Mouse (Mus musculus) forebrain, postnatal 0 days (tissue): Measurements from ENCODE around the gene Rmi1. TPM values are rescaled to one million over a fixed set of nuclear protein-coding genes. Genes with fewer than 3 reads are reported as not detected.
"Not testable (repeated sequence)": the region's sequence is repeated elsewhere in the genome, so short reads cannot be mapped to it uniquely, and the experiment has no call there.

Source experiments
- ATAC-seq: fragments of 200-750 bp; cut with Nextera tagmentation; 2 replicates; pipeline ENCODE4 v1.8.0; 2017; ENCODE audit warnings: mild to moderate bottlenecking, moderate library complexity
- DNase-seq: peaks from one replicate; pipeline ENCODE4 v3.0.0-alpha.2; 2015
- H3K27ac ChIP-seq: fragments of 300-500 bp; sonication (generic); 2 replicates; pipeline ENCODE4 v1.5.1; 2014; ENCODE audit warnings: low read depth, mild to moderate bottlenecking, antibody characterized with exemption, low read length, moderate library complexity, mixed read lengths
- H3K27me3 ChIP-seq: fragments of 300-500 bp; sonication (generic); 2 replicates; pipeline ENCODE4 v1.6.1; 2014; ENCODE audit warnings: mild to moderate bottlenecking, low read length, mixed read lengths; ENCODE audit not compliant: insufficient read depth
- H3K36me3 ChIP-seq: fragments of 300-500 bp; sonication (generic); 2 replicates; pipeline ENCODE4 v1.6.1; 2014; ENCODE audit warnings: mild to moderate bottlenecking, moderate library complexity; ENCODE audit not compliant: insufficient read depth
- H3K4me1 ChIP-seq: fragments of 300-500 bp; sonication (generic); 2 replicates; pipeline ENCODE4 v1.6.1; 2014; ENCODE audit warnings: antibody characterized with exemption; ENCODE audit not compliant: insufficient read depth
- H3K4me2 ChIP-seq: fragments of 300-500 bp; sonication (generic); 2 replicates; pipeline ENCODE4 v1.6.1; 2014; ENCODE audit warnings: low read depth, mild to moderate bottlenecking, moderate library complexity
- H3K4me3 ChIP-seq: fragments of 300-500 bp; sonication (generic); 2 replicates; pipeline ENCODE4 v1.5.1; 2014; ENCODE audit warnings: low read depth, low read length, mixed read lengths
- H3K9ac ChIP-seq: fragments of 300-500 bp; sonication (generic); 2 replicates; pipeline ENCODE4 v1.6.1; 2014; ENCODE audit warnings: mild to moderate bottlenecking
- H3K9me3 ChIP-seq: fragments of 300-500 bp; sonication (generic); 2 replicates; pipeline ENCODE4 v1.6.1; 2016; ENCODE audit warnings: low read length
- CTCF ChIP-seq: sonication (generic); IDR thresholded peaks from 2 replicates; pipeline ENCODE4 v1.5.1; 2016; ENCODE audit warnings: antibody characterized with exemption, control low read depth, low read depth
- WGBS: fragments of 180-500 bp; shearing (Covaris S2); extraction: QIAGEN DNeasy Blood & Tissue Kit; methylation state at CpG from one replicate; pipeline ENCODE4 v1.1.7; 2014; 5-methylcytosine and 5-hydroxymethylcytosine counted together
- polyA plus RNA-seq: library from polyadenylated mRNA; unstranded; fragments of >200 nt; fragmentation: Nextera tagmentation; extraction: Ambion mirVana; gene quantifications from 2 replicates; pipeline ENCODE4 v1.2.1, GENCODE M21; 2015
- total RNA-seq: library from RNA; depleted of rRNA; stranded (reverse); fragments of >200 nt; gene quantifications from 2 replicates; pipeline ENCODE4 v1.2.3, GENCODE M21; 2014

Gene Rmi1
- total and polyA plus RNA-seq, 2 experiments from 2014 or later = 18.7 to 20.8 TPM

GRCm38 (mm10) chr13:58385547-58385920 lies 16.5 kb upstream of the Rmi1 start:
- ATAC-seq = peak; percentile 4; the same call in 1 of the 2 replicates
- 82% methylated on average over 7 of the region's 7 CpGs for WGBS

GRCm38 (mm10) chr13:58387948-58388347 lies 14.1 kb upstream of the Rmi1 start:
- H3K9me3 ChIP-seq = no peaks in the 10 kb centered on the region
- no peak overlapping the region for H3K9ac ChIP-seq
- no peaks in the 10 kb centered on the region; the same call in 1 of the 2 replicates for H3K4me1 ChIP-seq
- H3K27ac ChIP-seq = no peak overlapping the region
- ATAC-seq (peak; percentile 73), DNase-seq (peak; percentile 83)
- H3K4me3 ChIP-seq = no peak overlapping the region
- no peak overlapping the region for H3K4me2 ChIP-seq
- peaks cover 21% of the 10 kb centered on the region for H3K36me3 ChIP-seq
- TF ChIP-seq CTCF = peak; percentile 82
- WGBS = 15% methylated on average over 7 of the region's 7 CpGs
- no peaks in the 10 kb centered on the region for H3K27me3 ChIP-seq

More at GRCm38 (mm10) chr13:58385547-58385920, 16.5 kb upstream of the Rmi1 start:
- DNase-seq = no peak
- Histone ChIP-seq H3K4me1 (no peaks in the 10 kb centered on the region; the same call in 1 of the 2 replicates), H3K9ac (no peak overlapping the region), H3K27ac (no peak overlapping the region), H3K9me3 (0 out of 2 replicates have a peak, but pooled peaks cover 5% of the 10 kb centered on the region), H3K27me3 (no peaks in the 10 kb centered on the region), H3K4me2 (peak overlapping the region; percentile 82), H3K36me3 (peaks cover 32% of the 10 kb centered on the region), H3K4me3 (peak overlapping the region; percentile 46)
- no peak for TF ChIP-seq CTCF

- Histone ChIP-seq H3K9me3 (no peaks in the 10 kb centered on the region), H3K4me3 (no peak overlapping the region), H3K27ac (no peak overlapping the region), H3K27me3 (no peaks in the 10 kb centered on the region), H3K9ac (no peak overlapping the region), H3K36me3 (peaks cover 21% of the 10 kb centered on the region), H3K4me2 (no peak overlapping the region), H3K4me1 (no peaks in the 10 kb centered on the region; the same call in 1 of the 2 replicates)
- 49% methylated on average over 3 of the region's 3 CpGs for WGBS
- TF ChIP-seq CTCF = no peak
- no peak for ATAC-seq
- DNase-seq = no peak
These were observed 13.7 kb upstream of the Rmi1 start for GRCm38 (mm10) chr13:58388379-58388778.

DNA sequence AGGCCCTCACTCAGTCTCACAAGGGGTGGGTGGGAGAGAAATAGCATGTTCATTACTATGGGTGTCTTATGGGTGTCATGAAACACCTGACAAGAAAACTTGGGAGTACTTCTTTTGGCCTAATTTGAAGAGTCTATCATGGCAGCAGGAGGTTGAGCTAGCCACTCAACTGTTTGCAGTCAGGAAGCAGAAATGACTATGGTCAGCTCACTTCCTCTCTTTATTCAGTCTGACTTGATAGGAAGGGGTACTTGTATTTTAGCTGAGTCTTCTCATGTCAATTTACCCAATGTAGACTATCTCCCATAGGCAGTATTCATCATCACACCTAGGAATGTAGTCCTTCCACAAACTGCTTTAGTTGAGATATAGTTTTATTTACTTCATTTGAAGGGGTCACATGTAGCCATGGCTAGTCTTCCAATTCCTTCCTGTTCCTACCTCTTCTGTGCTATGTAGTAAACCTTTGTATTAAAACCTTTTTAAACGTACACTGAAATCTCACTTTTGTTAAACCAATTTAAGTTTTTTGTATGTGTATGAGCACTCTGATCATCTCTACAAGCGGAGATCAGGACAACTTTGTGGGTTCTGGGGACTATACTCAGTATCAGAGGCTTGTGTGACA lies 12.6 kb upstream of the Rmi1 start:
- 70% methylated on average over 2 of the region's 2 CpGs for WGBS
- no peak overlapping the region for H3K9ac ChIP-seq
- no peak overlapping the region for H3K27ac ChIP-seq
- H3K36me3 ChIP-seq = peaks cover 31% of the 10 kb centered on the region
- H3K4me1 ChIP-seq = no peaks in the 10 kb centered on the region; the same call in 1 of the 2 replicates
- no peak for TF ChIP-seq CTCF
- no peak overlapping the region for H3K4me3 ChIP-seq
- H3K9me3 ChIP-seq = no peaks in the 10 kb centered on the region
- 0 out of 2 replicates have a peak, but pooled peaks have one; percentile 6 for ATAC-seq
- no peak overlapping the region for H3K4me2 ChIP-seq
- peak; percentile 21 for DNase-seq
- no peaks in the 10 kb centered on the region for H3K27me3 ChIP-seq

DNA sequence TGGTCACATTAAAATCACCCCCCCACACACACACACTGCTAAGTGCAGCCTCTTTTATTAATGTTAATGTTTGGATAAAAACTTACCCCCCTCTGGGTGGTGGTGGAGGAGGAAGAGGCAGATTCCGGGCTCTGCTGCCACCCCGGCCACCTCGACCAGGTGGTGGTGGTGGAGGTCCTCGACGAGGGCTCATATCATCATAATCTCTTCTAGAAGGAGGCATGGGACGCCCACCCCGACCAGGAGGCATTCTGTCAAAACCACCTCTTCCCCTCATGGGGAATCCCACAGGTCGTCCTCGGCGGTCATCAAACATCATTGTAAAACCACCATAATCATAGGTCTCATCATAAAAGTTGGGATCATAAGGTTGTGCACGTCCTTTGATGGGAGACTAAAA lies 7.7 kb upstream of the Rmi1 start:
- WGBS = 87% methylated on average over 11 of the region's 11 CpGs
- not testable (repeated sequence) for H3K4me3 ChIP-seq, ATAC-seq, H3K27ac ChIP-seq, H3K9me3 ChIP-seq, H3K27me3 ChIP-seq, H3K4me2 ChIP-seq, H3K4me1 ChIP-seq, DNase-seq, H3K9ac ChIP-seq
- H3K36me3 ChIP-seq = peaks cover 60% of the 10 kb centered on the region

- Histone ChIP-seq H3K9me3 (no peaks in the 10 kb centered on the region), H3K27ac (no peak overlapping the region), H3K9ac (no peak overlapping the region), H3K4me1 (0 out of 2 replicates have a peak, but pooled peaks cover 2% of the 10 kb centered on the region), H3K4me3 (no peak overlapping the region), H3K4me2 (no peak overlapping the region), H3K27me3 (no peaks in the 10 kb centered on the region), H3K36me3 (peaks cover 44% of the 10 kb centered on the region)
- TF ChIP-seq CTCF = no peak
- no peak for DNase-seq
- WGBS = 55% methylated on average over 13 of the region's 13 CpGs
- no peak for ATAC-seq
These were observed 4.4 kb upstream of the Rmi1 start for GRCm38 (mm10) chr13:58397651-58398050.

DNA sequence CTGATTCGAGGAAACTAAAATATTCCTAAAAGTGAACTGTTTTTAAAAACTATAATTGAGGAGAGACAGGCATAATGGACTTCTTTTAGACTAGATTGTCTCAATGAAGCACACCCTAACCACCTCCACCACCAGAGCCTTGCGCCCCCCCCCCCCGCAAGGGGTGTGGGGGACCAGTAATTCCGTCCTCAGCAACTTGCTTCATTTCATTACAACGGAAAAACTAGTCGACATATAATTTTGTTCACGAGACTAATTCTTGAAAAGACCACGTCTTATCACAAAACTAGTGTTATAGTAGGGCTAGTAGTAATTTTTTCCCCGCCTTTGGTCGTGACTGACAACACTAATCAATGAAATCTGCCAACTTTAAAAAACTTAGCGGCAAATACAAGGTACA lies 1.5 kb upstream of the Rmi1 start:
- no peaks in the 10 kb centered on the region for H3K9me3 ChIP-seq
- WGBS = 1% methylated on average over 11 of the region's 11 CpGs
- no peak for DNase-seq

More for the DNA sequence above, 1.5 kb upstream of the Rmi1 start:
- H3K36me3 ChIP-seq = peaks cover 21% of the 10 kb centered on the region
- no peaks in the 10 kb centered on the region for H3K27me3 ChIP-seq
- no peak overlapping the region for H3K27ac ChIP-seq
- peak overlapping the region; percentile 100 for H3K4me3 ChIP-seq
- peak overlapping the region; percentile 76 for H3K4me2 ChIP-seq
- H3K9ac ChIP-seq = peak overlapping the region; percentile 100
- 0 out of 2 replicates have a peak, but pooled peaks cover 2% of the 10 kb centered on the region for H3K4me1 ChIP-seq
- TF ChIP-seq CTCF = no peak
- ATAC-seq = no peak
